Mouse (Mus musculus): Measurements from ENCODE around the gene Wasf2.
"Not testable (repeated sequence)": the region's sequence is repeated elsewhere in the genome, so short reads cannot be mapped to it uniquely, and the experiment has no call there.

Wasf2 gene

GRCm38 (mm10) chr4:133129931-133130889 lies at the start of gene Wasf2:
Wasf2 (plus strand) TSS chr4:133130505.
- peak; percentile 96 for DNase-seq

DNA sequence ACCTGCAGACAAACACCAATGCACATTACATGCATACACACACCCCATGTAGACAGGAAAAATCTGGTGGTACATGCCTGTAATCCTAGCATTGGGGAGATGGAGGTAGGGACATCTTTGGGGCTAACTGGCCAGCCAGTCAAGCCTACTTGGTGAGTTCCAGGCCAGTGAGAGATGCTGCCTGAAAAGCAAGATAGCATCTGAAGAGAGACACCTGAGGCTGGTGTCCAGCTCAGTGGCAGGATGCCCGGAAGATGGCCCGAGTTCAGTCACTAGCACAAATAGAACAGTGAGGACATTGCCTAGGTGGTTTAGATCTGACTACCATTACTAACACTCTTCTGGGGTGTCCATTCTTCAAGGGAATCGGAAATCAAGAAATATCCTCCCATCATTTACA lies 49.4 kb upstream of the Wasf2 start:
- DNase-seq, result no peak

DNA sequence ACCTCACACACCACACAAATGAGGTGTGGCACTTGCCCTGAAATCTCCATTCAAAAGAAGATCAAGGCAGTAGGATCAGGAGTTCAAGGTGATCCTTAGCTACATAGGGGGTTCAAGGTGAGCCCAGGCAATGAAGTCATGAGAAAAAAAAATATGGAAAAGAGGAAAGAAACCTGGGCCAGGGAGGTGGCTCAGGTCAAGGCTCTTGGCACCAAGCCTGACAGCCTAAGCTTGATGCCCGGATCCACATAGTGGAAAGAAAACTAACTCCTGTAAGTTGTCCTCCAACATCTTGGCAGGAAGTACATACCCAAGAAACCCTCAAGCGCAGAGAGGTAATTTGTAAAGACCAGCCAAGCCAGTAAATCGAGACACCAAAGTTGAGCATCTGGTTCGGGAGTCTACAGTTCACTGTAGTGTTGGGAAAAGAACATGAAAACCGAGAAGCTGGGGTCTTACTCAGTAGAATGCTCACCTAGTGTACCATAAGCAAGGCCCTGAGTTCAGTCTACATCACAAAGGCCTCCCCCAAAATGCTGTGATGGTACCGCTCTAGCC lies 48.0 kb upstream of the Wasf2 start:
- no peak for DNase-seq

DNA sequence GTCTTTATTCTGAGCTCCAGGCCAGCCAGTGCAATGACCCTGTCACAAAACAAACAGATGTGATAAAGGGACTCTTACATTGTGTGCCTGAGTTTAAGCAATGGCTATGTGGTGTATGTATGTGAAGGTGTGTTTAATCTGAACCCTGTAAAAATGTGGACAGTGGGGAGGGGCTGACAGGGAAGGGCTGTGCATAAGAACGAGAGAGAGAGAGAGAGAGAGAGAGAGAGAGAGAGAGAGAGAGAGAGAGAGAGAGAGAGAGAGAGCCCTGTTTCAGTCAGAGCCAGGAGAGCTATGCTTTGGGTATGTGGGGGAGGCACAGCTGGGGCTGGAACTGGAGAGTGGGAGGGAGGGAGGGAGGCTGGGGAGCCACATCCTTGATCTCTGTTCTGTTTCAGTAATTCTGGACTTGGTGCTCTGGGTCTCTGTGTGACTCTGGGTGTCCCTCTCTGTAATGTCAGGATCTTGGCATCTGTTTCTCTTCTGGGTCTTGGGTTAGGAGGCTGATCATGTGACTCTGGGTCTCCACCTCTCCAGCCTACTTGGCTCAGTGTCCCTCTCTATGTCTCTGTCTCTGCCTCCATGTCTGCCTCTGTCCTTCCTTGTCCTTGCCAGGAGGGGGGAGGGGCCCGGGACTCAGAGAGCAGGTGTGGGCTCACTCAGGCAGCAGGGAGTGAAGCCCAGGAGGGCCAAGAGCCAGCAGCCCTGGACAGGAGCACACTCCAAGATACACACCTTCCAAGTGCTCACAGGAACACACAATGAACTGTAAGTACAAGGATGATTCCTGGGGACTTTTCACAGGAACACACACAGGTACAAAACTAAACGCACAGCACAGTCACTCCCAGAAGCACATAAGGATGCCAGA lies 46.1 kb upstream of the Wasf2 start:
- peak; percentile 39 for DNase-seq

- DNase-seq, result peak; percentile 68
Measured at GRCm38 (mm10) chr4:133085011-133085782, 45.1 kb upstream of the Wasf2 start.

- peak; percentile 46 for DNase-seq
Measured at GRCm38 (mm10) chr4:133085783-133086342, 44.4 kb upstream of the Wasf2 start.

DNA sequence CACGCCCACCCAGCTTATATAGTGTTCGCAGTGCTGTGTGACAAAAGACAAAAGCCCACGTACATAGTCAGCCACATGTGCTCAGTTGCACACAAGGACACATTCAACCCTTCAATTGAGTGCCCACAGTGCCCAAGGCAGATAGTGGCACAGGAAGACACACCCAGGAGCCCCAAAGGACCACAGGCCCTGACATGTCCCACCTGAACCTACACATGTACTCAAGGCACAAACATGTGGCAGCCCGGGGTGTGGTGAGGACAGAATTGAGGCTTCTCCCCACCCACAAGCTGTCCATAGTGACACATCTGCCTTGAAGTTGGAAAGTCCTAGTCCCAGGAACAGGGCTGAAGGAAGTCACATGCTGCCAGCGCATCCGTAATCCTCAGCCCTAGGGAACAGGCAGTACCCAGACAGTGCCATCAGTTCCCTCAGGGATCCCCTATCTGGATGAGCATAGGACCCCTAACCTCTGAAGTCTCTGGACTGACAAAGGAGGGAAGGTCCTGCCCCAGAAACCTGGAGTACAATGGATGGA lies 43.1 kb upstream of the Wasf2 start:
- DNase-seq, result no peak

- DNase-seq, result no peak
Measured at GRCm38 (mm10) chr4:133087835-133088234, 42.5 kb upstream of the Wasf2 start.

- DNase-seq, result no peak
Measured at GRCm38 (mm10) chr4:133089319-133089718, 41.0 kb upstream of the Wasf2 start.

- DNase-seq, result no peak
Measured at GRCm38 (mm10) chr4:133089802-133090201, 40.5 kb upstream of the Wasf2 start.

GRCm38 (mm10) chr4:133090276-133090719 lies 40.0 kb upstream of the Wasf2 start:
- DNase-seq, result peak; percentile 47

- DNase-seq, result peak; percentile 49
Measured at GRCm38 (mm10) chr4:133090720-133091458, 39.4 kb upstream of the Wasf2 start.

DNA sequence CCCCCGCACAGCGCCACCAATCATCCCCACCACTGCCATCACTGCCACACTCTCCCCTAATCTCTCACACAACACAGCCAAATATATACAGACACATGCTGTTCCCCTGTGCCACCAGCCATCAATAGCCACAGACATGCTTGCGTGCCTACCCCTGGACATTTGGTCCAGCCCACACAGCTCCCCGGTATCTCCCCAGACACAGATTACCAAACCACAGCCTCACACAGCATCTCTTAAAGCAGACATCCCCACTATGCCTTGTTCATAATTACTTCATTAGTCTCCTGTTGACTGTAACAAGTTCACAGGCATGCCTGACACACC lies 38.9 kb upstream of the Wasf2 start:
- DNase-seq, result no peak

DNA sequence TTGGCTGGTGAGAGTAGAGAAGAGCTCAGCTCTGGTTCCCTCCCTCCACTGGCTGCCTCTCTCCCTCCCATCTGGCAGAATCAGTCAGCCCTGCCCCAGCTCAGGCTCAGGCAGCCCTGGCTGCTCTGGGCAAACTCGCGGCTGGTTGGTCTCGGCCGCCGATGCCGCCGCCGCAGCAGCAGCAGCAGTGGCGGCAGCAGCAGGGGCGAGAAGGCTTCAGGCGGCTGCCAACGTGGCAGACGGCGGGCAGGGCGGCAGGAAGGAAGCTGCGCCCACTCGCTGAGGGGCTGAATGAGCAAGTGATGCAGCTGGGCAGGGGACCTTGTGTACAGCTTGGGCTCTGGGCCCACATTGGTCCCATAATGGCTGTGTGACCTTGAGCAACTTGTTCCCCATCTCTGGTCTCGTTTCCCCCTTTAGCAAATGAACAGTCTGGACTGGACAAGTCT lies 37.8 kb upstream of the Wasf2 start:
- DNase-seq, result peak; percentile 73

DNA sequence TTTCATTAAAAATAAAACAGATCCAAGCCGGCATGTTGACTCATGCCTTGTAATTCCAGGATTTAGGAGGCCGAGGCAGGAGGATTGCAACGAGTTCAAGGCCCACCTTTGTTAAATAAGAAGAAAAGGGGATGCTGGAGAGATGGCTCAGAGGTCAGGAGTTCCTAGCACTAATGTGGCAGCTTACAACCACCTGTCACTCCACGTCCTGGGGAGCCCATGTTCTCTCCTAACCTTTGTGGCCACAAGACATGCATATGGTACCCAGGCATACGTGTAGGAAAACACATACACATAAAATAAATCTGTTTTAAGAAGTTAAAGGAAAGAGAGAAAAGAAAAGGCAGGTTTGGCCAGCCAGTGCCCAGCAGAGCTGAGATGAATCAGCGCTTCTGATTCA lies 37.2 kb upstream of the Wasf2 start:
- no peak for DNase-seq

- DNase-seq, result no peak
Measured at GRCm38 (mm10) chr4:133093481-133094033, 36.7 kb upstream of the Wasf2 start.

GRCm38 (mm10) chr4:133094255-133094654 lies 36.0 kb upstream of the Wasf2 start:
- no peak for DNase-seq

DNA sequence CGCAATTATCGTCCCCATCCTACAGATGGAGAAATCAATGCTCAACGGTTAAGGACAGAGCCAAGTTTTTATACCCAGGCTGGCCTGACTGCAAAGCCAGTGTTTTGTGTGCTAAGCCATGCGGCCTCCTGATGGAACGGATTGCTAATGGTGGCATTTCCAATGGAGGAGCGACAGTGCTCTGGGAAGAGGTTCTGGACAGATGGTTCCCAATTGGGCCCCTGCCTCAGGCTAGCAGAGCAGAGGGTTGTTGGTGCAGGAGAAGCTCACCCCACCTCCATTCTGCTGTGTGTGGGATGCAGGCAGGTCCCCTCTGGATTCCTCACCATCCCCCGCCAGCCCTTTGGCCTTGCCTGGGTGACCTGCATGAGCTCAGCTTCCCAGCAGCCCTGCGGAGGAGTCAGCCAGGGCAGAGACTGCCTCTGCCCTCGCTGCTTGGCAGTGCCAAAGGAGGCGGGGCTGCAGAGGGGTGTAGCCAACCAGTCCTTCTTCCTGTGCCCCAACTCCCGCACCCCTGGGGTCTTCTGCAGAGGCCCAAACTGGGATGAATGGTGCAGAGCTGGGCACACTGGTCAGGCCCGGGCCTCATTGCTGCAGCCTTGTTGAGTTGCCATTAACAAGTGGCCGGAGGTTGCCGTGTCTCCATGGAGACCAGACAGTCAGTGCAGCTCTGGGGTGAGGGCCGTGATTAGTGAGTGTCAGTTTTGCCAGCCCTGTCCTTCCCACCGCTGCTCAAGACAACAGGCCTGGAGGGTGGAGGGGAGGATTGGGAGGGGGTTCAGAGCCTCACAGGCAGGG lies 35.2 kb upstream of the Wasf2 start:
- peak; percentile 83 for DNase-seq

GRCm38 (mm10) chr4:133095734-133096065 lies 34.6 kb upstream of the Wasf2 start:
- not testable (repeated sequence) for DNase-seq

GRCm38 (mm10) chr4:133096671-133097070 lies 33.6 kb upstream of the Wasf2 start:
- not testable (repeated sequence) for DNase-seq
